ENCODE assay signal across 8 mouse cellular contexts in the genomic region with DNA sequence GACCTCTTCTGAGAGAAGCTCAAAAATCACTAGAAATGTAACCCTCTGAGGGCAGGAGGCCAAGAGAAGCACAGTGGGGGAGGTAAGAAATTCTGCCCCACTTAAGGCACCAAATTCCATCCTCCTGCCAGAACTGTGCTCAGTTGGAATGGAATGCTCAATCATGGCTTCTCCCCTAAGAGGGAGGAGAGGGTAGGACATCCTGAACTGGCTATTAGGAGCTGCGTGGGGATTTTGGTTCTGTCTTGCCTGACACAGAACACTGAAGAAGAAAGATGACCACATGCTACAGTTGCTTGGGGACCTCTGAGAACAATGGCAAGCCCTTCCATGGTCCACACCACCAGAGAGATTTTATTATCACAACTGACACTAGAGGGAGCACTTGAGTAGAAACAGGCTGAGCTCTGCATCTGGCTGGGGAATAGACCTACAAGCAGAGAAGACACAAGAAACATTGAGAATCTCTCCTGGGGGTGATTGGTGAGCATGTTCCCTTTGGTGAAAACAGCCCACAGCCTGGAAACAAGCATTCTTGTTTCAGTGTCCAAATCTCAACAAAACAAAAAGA.
DNase-seq lines count a peak whose midpoint lies in the region; ATAC-seq and TF ChIP-seq lines count a peak whose summit lies in the region.
"Had no signal": no experiment of that assay in that cellular context is flagged by ENCODE, and none has a peak within 500 bp of the region (broad histone marks: within the 10 kb centered on the region; RNA-seq: fewer than 3 reads in every experiment).

No protein-coding gene starts in this region.

- H3K9ac ChIP-seq in liver, adult 2 months (ENCODE audit: low read depth, low read length) = no peak overlapping the region
- no peak overlapping the region for H3K9ac ChIP-seq in liver, embryonic 12.5 days
- H3K9ac ChIP-seq in lung, postnatal 0 days (replicated peaks; ENCODE audit: low read depth) = no peak overlapping the region

- peak; percentile 21; the same call in 1 of the 2 replicates for TF ChIP-seq CTCF in liver, adult 2 months (IDR thresholded peaks at IDR 0.05; ENCODE audit: low read depth, low read length)
- TF ChIP-seq CTCF in lung, postnatal 0 days (IDR thresholded peaks at IDR 0.05) = peak; percentile 69

- H3K36me3 ChIP-seq in liver, adult 2 months (ENCODE audit: control insufficient read depth, insufficient read depth, low read length) = no peaks in the 10 kb centered on the region
- no peaks in the 10 kb centered on the region for H3K36me3 ChIP-seq in liver, embryonic 12.5 days
- no peaks in the 10 kb centered on the region for H3K36me3 ChIP-seq in lung, postnatal 0 days (ENCODE audit: insufficient read depth, low read length)

- H3K4me2 ChIP-seq in liver, embryonic 12.5 days = no peak overlapping the region
- no peak overlapping the region for H3K4me2 ChIP-seq in lung, postnatal 0 days (replicated peaks; ENCODE audit: low read depth, low read length)

- no peak for TF ChIP-seq EP300 in lung, postnatal 0 days (IDR thresholded peaks at IDR 0.05)

- peak; percentile 28 for DNase-seq in liver, adult 2 months (ENCODE audit: extremely low read depth, low read depth, low spot score)
- DNase-seq in NIH3T3 (ENCODE audit: low read depth) = peak; percentile 80
- DNase-seq in kidney, adult 8-10 months = peak; percentile 13 to 27
- peak; percentile 60 for DNase-seq in lung, postnatal 0 days (ENCODE audit: low spot score)
- DNase-seq in testis, postnatal 10 days (ENCODE audit: low spot score) = no peak

- no peaks in the 10 kb centered on the region for H3K4me1 ChIP-seq in liver, adult 2 months (ENCODE audit: control insufficient read depth, insufficient read depth, low read length)
- no peaks in the 10 kb centered on the region for H3K4me1 ChIP-seq in liver, embryonic 12.5 days
- H3K4me1 ChIP-seq in lung, postnatal 0 days (ENCODE audit: insufficient read depth, low read depth, low read length) = no peaks in the 10 kb centered on the region

- WGBS in liver, adult 2 months = 14% methylated on average over 1 of the region's 1 CpGs
- WGBS in liver, embryonic 12.5 days (ENCODE audit: insufficient replicate concordance) = 21% methylated on average over 1 of the region's 1 CpGs
- 22% methylated on average over 1 of the region's 1 CpGs for WGBS in lung, postnatal 0 days

- H3K4me3 ChIP-seq in liver, adult 2 months (ENCODE audit: insufficient read depth, low read depth, low read length) = no peak overlapping the region
- no peak overlapping the region for H3K4me3 ChIP-seq in liver, embryonic 12.5 days
- H3K4me3 ChIP-seq in lung, postnatal 0 days (ENCODE audit: low read depth, low read length) = no peak overlapping the region
- H3K4me3 ChIP-seq: megakaryocyte, embryonic 14.5 days had no signal

- no peaks in the 10 kb centered on the region for H3K9me3 ChIP-seq in liver, embryonic 12.5 days (replicated peaks)
- H3K9me3 ChIP-seq in lung, postnatal 0 days (ENCODE audit: low read length) = no peaks in the 10 kb centered on the region
- H3K9me3 ChIP-seq: megakaryocyte, embryonic 14.5 days had no signal

- H3K27ac ChIP-seq in liver, adult 2 months (replicated peaks; ENCODE audit: insufficient read depth, low read depth, low read length) = no peak overlapping the region
- no peak overlapping the region for H3K27ac ChIP-seq in liver, embryonic 12.5 days
- H3K27ac ChIP-seq in lung, postnatal 0 days (ENCODE audit: low read length) = no peak overlapping the region

- H3K79me2 ChIP-seq in liver, adult 2 months (ENCODE audit: control insufficient read depth, insufficient read depth, low read length) = no peaks in the 10 kb centered on the region

- no peak for ATAC-seq in liver, embryonic 12.5 days
- ATAC-seq in common myeloid progenitor, adult 5-6 weeks (replicated peaks; ENCODE audit: low read depth, poor library complexity, severe bottlenecking) = peak; percentile 95
- peak; percentile 48; the same call in 1 of the 2 replicates for ATAC-seq in lung, postnatal 0 days

- TF ChIP-seq POLR2A in liver, adult 2 months (IDR thresholded peaks at IDR 0.05; ENCODE audit: extremely low read depth, insufficient read depth, low read length) = no peak

- no peaks in the 10 kb centered on the region for H3K27me3 ChIP-seq in liver, adult 2 months (ENCODE audit: control insufficient read depth, insufficient read depth, low read length)
- H3K27me3 ChIP-seq in liver, embryonic 12.5 days (replicated peaks) = no peaks in the 10 kb centered on the region
- H3K27me3 ChIP-seq in lung, postnatal 0 days (replicated peaks; ENCODE audit: insufficient read depth, low read length) = no peaks in the 10 kb centered on the region
- H3K27me3 ChIP-seq: megakaryocyte, embryonic 14.5 days had no signal
